Mouse (Mus musculus): ENCODE measurements around the gene Slc35c2.

DNA sequence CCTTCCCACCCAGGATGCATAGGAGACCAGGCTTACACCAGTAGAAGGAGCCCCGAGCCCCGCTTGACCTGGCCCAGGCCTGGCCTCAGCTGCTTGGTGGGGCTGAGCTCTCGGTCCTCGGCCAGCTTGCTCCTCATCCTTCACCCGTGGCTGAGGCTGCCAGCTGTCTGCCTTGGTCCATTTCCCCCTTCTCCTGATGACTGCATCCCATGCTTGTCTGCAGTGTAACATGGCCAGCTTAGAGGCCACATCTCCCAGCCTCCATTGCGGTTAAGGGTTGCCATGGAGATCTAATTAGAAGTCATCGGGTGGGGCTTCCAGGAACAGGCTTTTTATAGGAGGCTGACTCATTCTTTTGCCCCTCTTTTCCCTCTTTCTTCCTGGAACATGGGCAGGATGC is 23.8 kb downstream of the Slc35c2 start:
- TF ChIP-seq CTCF (IDR thresholded peaks at IDR 0.05; ENCODE audit: low read depth, low read length) (no peak), POLR2A (IDR thresholded peaks at IDR 0.05; ENCODE audit: borderline replicate concordance, low read depth, low read length) (no peak)

Measured in bone marrow macrophage, adult 2 months (primary cell).